Mouse (Mus musculus): ENCODE data around the gene Ppp1r13b.

- no peak for TF ChIP-seq CTCF (IDR thresholded peaks at IDR 0.05; ENCODE audit: low read depth, low read length)
- no peak for TF ChIP-seq POLR2A (IDR thresholded peaks at IDR 0.05; ENCODE audit: borderline replicate concordance, low read depth, low read length)
Measured at GRCm38 (mm10) chr12:111951701-111952100, 43.8 kb upstream of the Ppp1r13b start.
